Mouse (Mus musculus) brain, embryonic 14.5 days (tissue): ENCODE data around the gene Nudcd3. TPM values are rescaled to one million over a fixed set of nuclear protein-coding genes. Genes with fewer than 3 reads are reported as not detected.

Experiments
- DNase-seq: peaks from one replicate; pipeline ENCODE4 v3.0.0-alpha.2; 2011; ENCODE audit warnings: low read depth
- CTCF ChIP-seq: fragments of 200-500 bp; IDR thresholded peaks from 2 replicates; pipeline ENCODE4 v1.5.1; 2012; ENCODE audit warnings: inconsistent platforms, mild to moderate bottlenecking, moderate library complexity, borderline replicate concordance; ENCODE audit not compliant: insufficient read depth, insufficient read length; ENCODE audit errors: extremely low read depth
- POLR2A ChIP-seq: fragments of 200-500 bp; IDR thresholded peaks from 2 replicates; pipeline ENCODE4 v1.6.1; 2012; ENCODE audit warnings: mild to moderate bottlenecking, inconsistent platforms, borderline replicate concordance; ENCODE audit not compliant: poor library complexity, insufficient read depth, insufficient read length, severe bottlenecking; ENCODE audit errors: extremely low read depth
- polyA plus RNA-seq: library from polyadenylated mRNA; depleted of rRNA; stranded (reverse); fragments of >200 nt; gene quantifications from 2 replicates; pipeline ENCODE4 v1.2.3, GENCODE M21; 2012

Gene Nudcd3
- polyA plus RNA-seq, 1 experiment, result 80.9 TPM

DNA sequence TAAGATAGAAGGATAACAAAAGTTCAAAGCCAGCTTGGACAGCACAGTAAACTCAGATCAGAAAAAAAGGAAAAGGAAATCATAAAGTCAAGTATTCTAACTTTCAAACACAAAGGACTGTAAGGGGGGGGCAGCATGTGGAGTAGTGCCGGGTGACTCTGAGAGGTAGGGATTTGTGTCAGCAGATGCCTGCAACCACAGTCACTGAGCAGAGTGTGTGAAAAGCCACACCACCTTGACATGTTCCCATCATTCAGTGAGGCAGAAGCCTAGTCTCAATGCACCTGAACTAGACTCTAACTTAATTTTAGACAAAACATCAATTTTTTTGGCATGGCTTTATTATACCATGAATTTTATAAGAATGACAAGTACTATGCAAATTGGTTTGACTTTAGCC is 24.7 kb downstream of the Nudcd3 start:
- no peak for TF ChIP-seq POLR2A
- no peak for TF ChIP-seq CTCF
- no peak for DNase-seq

DNA sequence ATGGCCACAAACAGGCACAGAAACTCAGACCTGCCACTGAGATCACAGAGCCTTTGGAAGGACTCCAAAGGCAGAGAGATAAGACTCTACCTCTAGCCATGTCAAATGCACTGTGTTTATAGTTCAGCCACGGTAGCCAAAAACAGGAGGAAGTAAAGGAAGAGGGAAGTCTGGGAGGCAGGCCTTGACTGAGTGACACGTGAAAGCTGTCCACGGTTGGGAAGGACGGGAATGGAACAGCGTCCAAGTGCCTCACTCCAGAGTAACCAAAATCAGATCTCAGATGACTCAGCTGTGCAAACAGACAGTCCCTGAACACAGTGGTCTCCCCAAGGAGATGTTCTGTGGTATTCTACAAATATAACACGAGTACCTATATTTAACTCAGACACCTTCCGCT is 25.5 kb downstream of the Nudcd3 start:
- TF ChIP-seq POLR2A, result no peak
- no peak for TF ChIP-seq CTCF
- no peak for DNase-seq

DNA sequence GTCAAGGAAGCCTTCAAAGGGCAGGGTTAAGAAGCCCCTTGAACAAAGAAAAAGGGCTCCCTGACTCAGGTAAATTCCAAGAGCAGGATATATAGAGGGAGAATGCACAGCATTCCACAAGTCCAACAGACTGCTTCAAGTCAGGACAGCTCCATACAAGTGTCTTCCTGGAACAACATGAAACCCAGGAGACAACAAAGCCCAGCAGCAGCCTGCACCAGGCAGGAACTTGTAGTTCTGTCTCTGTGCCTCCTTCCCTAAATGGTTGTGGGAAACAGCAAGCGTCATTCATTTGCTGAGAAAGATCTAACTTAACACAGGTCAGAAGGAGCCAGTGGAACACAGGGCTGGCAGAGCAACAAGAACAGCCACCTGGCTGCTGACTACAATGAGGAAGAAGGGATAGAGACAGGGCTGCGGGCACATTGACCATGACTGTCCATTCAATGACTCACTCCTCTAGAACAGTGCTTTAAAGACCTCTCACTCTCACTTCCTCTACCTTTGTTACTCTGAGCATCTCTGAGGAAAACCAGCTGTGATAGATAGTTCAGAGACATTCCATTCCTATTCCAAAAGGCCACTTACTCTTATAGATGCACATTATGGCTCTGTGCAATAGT is 31.1 kb downstream of the Nudcd3 start:
- DNase-seq, result no peak
- TF ChIP-seq CTCF (no peak), POLR2A (no peak)

DNA sequence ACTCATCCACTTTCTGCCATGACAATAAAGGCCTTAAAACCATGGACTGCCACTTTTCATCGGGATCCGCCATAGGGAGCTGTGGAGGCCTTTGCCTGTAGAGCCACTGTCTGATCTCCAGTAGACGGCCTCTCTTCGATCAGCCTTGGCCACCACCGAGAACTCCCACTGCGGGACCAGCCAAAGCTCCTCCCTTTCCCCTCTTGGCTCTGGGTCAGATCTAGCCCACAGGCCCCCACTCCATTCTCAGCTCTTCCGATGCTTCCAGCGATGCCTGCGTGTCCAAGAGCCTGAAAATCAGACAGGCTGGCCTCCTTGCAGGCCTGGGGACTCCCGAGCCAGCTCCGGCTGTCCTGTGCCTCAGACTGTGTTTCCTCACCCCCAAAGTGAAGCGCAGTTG is 33.9 kb downstream of the Nudcd3 start:
- no peak for DNase-seq

DNA sequence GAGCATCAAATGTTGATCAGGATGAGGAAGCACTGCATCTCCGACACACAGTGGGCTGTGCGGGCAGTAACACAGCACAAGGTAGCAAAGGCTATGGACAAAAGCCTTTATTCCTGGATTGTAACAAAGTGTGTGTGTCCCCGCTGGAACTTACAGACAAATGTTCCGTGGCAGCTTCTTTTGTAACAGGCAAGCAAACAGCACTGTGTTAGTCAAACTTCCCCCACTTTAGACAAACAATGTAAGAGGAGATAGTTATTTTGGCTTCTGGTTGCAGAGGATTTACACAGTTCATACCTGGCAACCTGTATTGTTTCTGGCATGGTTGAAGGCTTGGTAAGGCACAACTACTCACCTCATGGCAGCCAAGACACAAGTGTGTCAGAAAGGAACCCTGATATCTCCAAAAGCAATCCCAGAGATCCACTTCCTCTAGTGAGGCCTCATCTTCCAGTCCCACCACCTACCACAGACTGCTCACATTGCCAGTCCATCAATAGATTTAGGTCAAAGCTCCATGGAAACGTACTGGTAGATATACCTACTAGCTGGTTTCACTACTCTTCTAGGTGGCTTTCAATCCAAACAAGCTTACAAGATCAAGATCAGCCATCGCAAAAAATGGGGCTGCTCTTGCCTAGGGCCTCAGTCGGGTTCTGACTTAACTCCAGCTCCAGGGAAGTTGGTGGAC is 34.7 kb downstream of the Nudcd3 start:
- no peak for TF ChIP-seq POLR2A
- TF ChIP-seq CTCF, result no peak
- no peak for DNase-seq

More for the DNA sequence above, 33.9 kb downstream of the Nudcd3 start:
- TF ChIP-seq POLR2A (no peak), CTCF (no peak)

DNA sequence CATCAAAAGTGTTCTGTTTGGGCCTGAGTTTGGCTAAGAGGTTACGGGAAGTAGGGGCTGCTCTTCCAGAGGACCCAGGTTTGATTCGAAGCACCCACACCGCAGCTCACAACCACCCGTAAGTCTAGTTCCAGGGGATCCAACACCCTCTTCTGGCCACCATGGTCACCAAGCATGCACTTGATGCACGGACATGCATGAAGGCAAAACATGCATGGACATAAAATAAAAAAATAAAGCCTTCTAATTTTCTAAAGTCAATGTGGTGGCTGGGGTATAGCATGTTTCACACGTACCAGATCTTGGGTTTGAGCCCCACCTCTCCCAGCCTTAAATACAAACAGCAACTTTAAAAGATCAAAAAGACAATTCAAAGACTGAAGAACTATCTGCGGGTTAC is 35.4 kb downstream of the Nudcd3 start:
- TF ChIP-seq POLR2A (no peak), CTCF (no peak)
- DNase-seq, result no peak

DNA sequence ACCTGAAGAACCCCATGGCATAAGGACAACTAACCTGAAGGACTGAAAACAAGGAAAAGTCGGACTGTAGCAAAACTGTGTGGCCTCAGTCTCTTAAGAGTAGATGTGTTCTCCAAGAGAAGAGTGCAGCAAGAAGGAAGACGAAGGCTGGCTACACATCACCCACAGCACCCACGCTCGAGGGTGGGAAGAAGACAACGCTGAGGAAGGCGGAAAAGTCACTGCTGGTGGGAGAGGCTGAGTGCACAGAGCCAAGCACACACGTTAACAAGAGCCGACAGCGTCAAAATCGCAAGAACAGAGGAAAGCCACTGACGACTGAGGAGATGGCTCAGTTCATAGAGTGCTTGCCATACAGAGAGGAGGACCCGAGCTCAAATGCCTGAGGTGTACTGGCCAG is 36.5 kb downstream of the Nudcd3 start:
- TF ChIP-seq CTCF (no peak), POLR2A (no peak)
- no peak for DNase-seq

DNA sequence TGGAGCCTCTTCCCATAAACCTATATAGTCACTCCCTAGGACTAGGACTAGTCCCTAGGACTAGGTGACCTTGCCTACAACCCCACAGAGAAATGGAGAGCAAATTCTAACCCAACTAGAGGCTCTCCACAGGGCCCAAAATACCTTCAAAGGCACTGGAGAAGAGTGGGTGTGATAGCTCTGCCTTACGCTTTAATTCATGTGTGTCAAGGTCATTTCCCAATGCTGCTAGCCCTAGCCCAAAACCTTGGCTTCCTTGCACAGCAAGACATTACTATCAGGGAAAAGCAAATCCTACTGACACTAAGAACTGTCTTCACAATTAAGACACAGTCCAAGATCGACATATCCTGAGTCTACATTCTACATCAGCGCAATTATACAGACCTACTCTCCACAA is 37.2 kb downstream of the Nudcd3 start:
- TF ChIP-seq CTCF (no peak), POLR2A (no peak)
- DNase-seq, result no peak

DNA sequence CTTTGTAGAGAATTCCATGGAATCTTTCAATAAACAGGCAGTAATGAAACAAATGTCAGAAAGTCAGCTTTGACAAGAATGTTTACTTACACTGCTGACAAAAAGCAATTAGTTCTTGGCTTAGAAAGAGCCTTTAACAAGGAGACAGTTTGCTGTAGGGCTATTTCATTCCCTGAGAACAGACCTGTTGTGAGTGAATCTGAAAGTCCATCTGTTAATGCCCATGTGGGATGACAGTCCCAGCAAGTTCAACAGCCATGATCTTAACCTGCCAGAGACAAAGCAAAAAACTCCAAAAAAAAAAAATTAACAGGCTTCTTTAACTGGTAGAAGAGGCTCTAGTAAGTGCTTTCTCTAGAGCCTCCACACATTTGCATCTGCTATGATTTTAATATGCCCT is 38.7 kb downstream of the Nudcd3 start:
- no peak for DNase-seq
- TF ChIP-seq POLR2A (no peak), CTCF (no peak)

DNA sequence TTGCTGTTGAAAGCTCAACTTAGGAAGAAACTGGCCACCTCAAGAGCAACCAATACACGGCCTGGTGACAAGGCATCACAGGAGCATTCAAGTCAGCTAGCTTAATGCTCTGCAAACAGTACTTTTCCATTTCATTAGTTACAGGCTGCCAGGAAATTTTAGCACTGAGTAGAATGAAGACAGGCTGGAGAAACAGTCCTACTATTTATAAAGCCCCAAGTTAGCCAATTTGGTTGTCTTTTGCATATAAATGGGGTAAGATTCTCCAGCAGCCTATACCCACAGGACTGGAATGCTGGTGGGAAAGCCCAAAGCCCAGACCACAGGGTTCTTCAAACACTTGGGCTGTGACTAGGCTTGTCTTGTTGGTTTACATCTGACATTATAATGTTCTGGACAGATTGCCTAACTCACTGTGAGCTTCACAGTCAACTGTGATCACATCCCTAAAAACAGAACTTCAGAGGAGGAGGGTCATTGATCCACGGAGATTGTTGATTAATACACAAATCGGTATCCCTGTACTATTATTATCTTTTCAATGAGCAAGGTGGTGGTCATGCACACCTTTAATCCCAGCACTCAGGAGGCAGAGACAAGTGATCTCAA is 39.4 kb downstream of the Nudcd3 start:
- DNase-seq, result no peak
- TF ChIP-seq POLR2A (no peak), CTCF (no peak)

DNA sequence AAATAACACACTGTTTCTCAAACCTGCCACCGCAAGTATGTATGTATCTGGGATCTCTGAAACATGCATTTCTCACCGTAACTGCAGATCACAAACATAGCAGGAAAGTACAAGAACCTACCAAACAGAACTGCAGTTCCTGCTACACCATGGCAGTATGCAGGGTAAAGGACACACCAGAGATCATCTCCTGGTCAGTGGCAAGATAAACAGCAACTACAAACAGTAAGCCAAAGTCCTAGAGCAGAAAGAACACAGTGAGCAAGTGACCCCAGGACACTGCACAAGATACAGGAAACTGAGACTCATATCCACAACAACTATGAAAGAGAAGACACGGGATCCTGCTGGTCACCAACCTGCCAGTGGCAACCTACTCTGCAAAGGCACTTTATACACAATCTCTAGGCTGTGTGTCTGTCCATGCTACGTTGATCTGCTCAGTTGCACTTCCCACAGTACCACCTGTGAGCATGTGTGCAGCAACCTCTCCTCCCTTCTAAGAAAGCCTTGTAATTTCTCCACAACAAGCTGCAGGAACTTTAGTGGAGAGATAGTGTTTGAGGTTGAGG is 40.4 kb downstream of the Nudcd3 start:
- TF ChIP-seq POLR2A, result no peak
- no peak for DNase-seq

DNA sequence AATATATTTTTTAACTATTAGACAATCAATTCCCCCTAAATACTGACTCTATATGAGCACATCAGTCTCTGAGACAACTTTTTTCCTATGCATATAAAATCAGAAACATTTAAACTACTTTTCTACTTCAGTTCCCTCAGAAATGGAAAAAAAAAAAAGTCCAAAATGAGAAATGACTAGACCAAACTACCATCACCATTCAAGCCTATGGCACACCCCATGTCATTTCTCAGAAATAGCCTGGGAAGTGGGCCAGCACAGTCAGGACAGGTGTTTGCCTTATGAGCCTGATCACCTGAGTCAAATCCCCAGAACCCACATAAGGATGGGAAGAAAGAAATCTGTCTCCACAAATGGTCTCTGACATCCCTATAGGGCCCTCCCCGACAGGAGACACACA is 41.7 kb downstream of the Nudcd3 start:
- TF ChIP-seq POLR2A (no peak), CTCF (no peak)
- DNase-seq, result no peak

DNA sequence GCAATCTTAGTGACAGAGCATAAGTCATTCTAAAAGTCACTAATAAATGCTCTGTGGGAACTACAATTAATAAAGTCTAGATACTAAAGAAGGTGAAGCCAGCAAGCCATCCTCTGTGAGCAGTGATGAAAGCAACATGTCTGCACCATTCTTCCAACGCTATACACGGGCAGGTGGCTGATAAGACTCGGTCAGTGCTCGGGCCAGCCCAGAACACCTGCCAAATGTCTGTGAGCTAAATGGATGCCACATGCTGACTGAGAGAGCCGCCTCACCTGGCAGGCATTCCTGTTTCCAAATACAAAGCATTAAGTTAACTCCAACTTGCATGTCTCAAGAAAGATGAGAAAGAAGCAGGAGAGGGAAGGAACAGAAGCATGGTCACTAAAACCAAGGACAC is 43.1 kb downstream of the Nudcd3 start:
- no peak for TF ChIP-seq CTCF
- TF ChIP-seq POLR2A, result no peak
- no peak for DNase-seq

DNA sequence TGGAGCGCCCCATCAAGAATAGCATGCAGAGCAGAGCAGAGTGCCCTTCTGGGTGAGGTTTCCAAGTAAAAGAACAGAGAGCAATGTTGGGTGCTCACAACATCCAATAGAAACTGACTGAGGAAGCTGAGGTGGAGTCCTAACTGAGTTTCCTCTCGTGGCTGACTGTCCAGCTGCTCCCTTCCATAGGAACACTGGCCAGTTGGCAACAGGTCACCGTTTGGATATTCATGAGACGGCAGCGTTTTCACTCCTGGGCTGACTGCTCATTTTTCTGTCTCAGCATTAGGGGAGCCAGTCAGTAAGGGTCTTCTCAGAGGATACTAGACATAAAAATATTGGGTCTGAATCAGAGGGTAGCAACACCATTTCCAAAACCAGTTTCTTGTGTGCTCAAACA is 43.6 kb downstream of the Nudcd3 start:
- DNase-seq, result no peak
- TF ChIP-seq CTCF, result no peak
- TF ChIP-seq POLR2A, result no peak

DNA sequence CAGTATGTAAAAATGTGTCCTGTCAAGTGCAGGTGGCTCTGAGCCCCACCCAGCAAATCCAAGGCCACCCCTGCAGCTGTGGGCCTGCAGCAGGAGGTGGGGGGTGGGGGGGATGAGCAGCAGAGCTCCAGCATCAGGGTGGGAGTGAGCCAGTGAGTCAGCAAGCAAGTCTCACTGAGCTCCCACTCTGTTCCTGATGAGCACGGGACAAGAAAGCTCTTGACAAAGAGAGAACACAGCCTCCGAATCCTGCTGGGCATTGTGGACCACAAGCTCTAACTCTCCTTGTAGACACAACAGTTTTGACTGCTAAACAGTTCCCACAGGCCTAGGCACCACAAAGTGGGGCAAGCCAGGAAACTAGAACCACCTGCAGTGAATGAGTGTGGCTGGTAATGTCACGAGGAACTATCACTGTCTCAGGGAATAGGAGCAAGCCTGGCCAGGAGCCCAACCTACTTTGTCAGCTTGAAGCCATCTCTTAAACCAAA is 46.0 kb downstream of the Nudcd3 start:
- no peak for TF ChIP-seq POLR2A
- TF ChIP-seq CTCF, result no peak
- DNase-seq, result no peak
